ENCODE assay signal across 19 mouse cellular contexts in the genomic region with DNA sequence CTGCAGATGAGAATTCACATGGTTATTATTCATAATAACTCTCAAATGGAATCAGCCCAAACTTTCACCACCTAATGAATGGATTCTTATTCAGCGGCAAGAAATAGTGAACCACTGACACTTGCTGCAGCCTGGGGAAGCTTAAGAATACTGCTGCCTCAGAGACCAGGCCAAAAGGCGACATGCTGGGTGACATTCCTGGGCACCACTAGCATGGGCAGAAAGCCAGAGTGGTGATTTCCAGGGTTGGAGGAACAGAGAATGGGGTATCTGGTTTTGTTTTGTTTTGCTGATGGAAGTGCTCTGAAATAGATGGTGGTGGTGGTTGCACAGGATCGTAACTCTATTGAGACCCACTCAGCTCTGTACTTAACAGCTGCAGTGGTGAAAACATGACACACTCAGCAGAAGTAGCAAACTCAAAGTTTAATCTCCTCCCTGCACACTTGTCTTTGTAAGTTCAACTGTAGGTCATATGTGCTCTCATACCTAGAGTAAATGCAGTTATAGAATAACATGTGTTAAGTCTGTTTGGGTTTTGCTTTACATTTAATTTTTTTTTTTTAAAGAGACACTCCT. TPM values are rescaled to one million over a fixed set of nuclear protein-coding genes. Genes with fewer than 3 reads are reported as not detected.
DNase-seq lines count a peak whose midpoint lies in the region; ATAC-seq and TF ChIP-seq lines count a peak whose summit lies in the region.
"Had no signal": no experiment of that assay in that cellular context is flagged by ENCODE, and none has a peak within 500 bp of the region (broad histone marks: within the 10 kb centered on the region; RNA-seq: fewer than 3 reads in every experiment).

No protein-coding gene starts in this region.

- no peak overlapping the region for H3K4me3 ChIP-seq in layer of hippocampus, adult 2 months
- H3K4me3 ChIP-seq: embryonic facial prominence, embryonic 15.5 days; forebrain, embryonic 12.5 days; left cerebral cortex, adult 2 months; limb, embryonic 13.5 days; liver, embryonic 15.5 days; midbrain, embryonic 13.5 days had no signal

- H3K27ac ChIP-seq in layer of hippocampus, adult 2 months: 0 out of 2 replicates have a peak overlapping the region, but pooled peaks have one; percentile 3
- H3K27ac ChIP-seq: embryonic facial prominence, embryonic 15.5 days; forebrain, embryonic 12.5 days; left cerebral cortex, adult 2 months; limb, embryonic 13.5 days; liver, embryonic 15.5 days; midbrain, embryonic 13.5 days had no signal

- DNase-seq in adrenal gland, postnatal 36 days: peak; percentile 31 to 36
- DNase-seq in adrenal gland, adult 18-20 months (ENCODE audit: low spot score in 2 of 2): no peak
- DNase-seq in layer of hippocampus, adult 2 months (ENCODE audit: low spot score in 2 of 2): no peak
- DNase-seq in layer of hippocampus, postnatal 14 days (ENCODE audit: low spot score in 2 of 2): no peak
- DNase-seq in adipocyte (ENCODE audit: low spot score): peak; percentile 58
- DNase-seq in cerebellum, adult 9-10 months: peak; percentile 71
- no peak for DNase-seq in left cerebral cortex, adult 18-20 months (ENCODE audit: low spot score in 2 of 2)
- DNase-seq: kidney, adult 11 months had no signal

- TF ChIP-seq CTCF in layer of hippocampus, adult 2 months (conservative IDR thresholded peaks at IDR 0.05): no peak

- no peak for ATAC-seq in inflammation-experienced regulatory T-cells, adult 6 months
- ATAC-seq: midbrain, embryonic 13.5 days had no signal

RNA-seq across cellular contexts. Expression of a gene that starts 38.1 kb away (rescaled TPM):
- 100 to 1,000 TPM; 683 to 762 TPM for total RNA-seq in adrenal gland, postnatal 36 days (2021)
- 100 to 1,000 TPM; 622 to 707 TPM for total RNA-seq in adrenal gland, adult 18-20 months (2021)
- 10 to 100 TPM; 64.1 to 76.0 TPM for total RNA-seq in layer of hippocampus, adult 2 months (2021)
- 10 to 100 TPM; 56.6 to 63.9 TPM for total RNA-seq in layer of hippocampus, postnatal 14 days (2021)
- 1 to 10 TPM in 1 of 3 experiments, under 1 TPM in 2; 0.67 to 1.3 (median 0.69) TPM for polyA plus RNA-seq in inflammation-experienced regulatory T-cells, adult 6 months (2017; shearing (Covaris generic))
- 10 to 100 TPM; 68.0 to 79.3 TPM for total RNA-seq in left cerebral cortex, adult 18-20 months (2021)

RNA-seq across cellular contexts. Expression of a gene that starts 50.0 kb away (rescaled TPM):
- 10 to 100 TPM; 25.2 to 36.9 TPM for total RNA-seq in adrenal gland, postnatal 36 days (2021)
- 100 to 1,000 TPM in 1 of 2 experiments, 10 to 100 TPM in 1; 42.0 to 133 TPM for total RNA-seq in adrenal gland, adult 18-20 months (2021)
- not detected for total RNA-seq in layer of hippocampus, adult 2 months (2021)
- total RNA-seq in layer of hippocampus, postnatal 14 days (2021): not detected
- polyA plus RNA-seq in inflammation-experienced regulatory T-cells, adult 6 months (2017; shearing (Covaris generic)): not detected
- total RNA-seq in left cerebral cortex, adult 18-20 months (2021): not detected
- total RNA-seq: granulocyte monocyte progenitor cell, adult 5-6 weeks; left cerebral cortex, adult 2 months had no signal
- polyA plus RNA-seq: embryonic facial prominence, embryonic 15.5 days; forebrain, embryonic 12.5 days; heart, embryonic 14.5 days; hindbrain, embryonic 11.5 days; limb, embryonic 13.5 days; midbrain, embryonic 13.5 days; neural tube, embryonic 11.5 days had no signal

Comparison
In these comparisons a context has a peak if more than half of its experiments do, and no peak if none do; other contexts are left out.
1. DNase-seq: peak in adrenal gland, postnatal 36 days (2 of 2), adipocyte (single experiment) and cerebellum, adult 9-10 months (single experiment); none in adrenal gland, adult 18-20 months (0 of 2), layer of hippocampus, adult 2 months (0 of 2), layer of hippocampus, postnatal 14 days (0 of 2) and left cerebral cortex, adult 18-20 months (0 of 2).
2. RNA of a gene that starts 38.1 kb away (total RNA-seq): 683 to 762 TPM in adrenal gland, postnatal 36 days and 622 to 707 TPM in adrenal gland, adult 18-20 months; 68.0 to 79.3 TPM in left cerebral cortex, adult 18-20 months, 64.1 to 76.0 TPM in layer of hippocampus, adult 2 months and 56.6 to 63.9 TPM in layer of hippocampus, postnatal 14 days; every median in the first group is over 4 times any median in the second.
3. RNA of a gene that starts 50.0 kb away (total RNA-seq): 42.0 to 133 TPM in adrenal gland, adult 18-20 months and 25.2 to 36.9 TPM in adrenal gland, postnatal 36 days; not detected in layer of hippocampus, postnatal 14 days, not detected in layer of hippocampus, adult 2 months and not detected in left cerebral cortex, adult 18-20 months; every median in the first group is over 10 times any median in the second.